Mouse (Mus musculus) stomach, embryonic 15.5 days (tissue): Measurements from ENCODE around the gene Lgals3bp. TPM values are rescaled to one million over a fixed set of nuclear protein-coding genes. Genes with fewer than 3 reads are reported as not detected.

ENCODE experiments used
- polyA plus RNA-seq: library from polyadenylated mRNA; unstranded; fragments of >200 nt; fragmentation: Nextera tagmentation; extraction: Ambion mirVana; gene quantifications from 2 replicates; pipeline ENCODE4 v1.2.1, GENCODE M21; 2015

Gene Lgals3bp
- polyA plus RNA-seq, 1 experiment from 2014 or later, result 67.4 TPM

Other genes starting within 250 kb of the Lgals3bp start
- gene Cyth1, start 153.5 kb downstream of the Lgals3bp start, polyA plus RNA-seq, result 13.8 and 13.9 TPM in 2 replicates
- gene Usp36, start 111.8 kb downstream of the Lgals3bp start, polyA plus RNA-seq, result 20.3 and 20.5 TPM in 2 replicates
- 0.36 and 0.42 TPM in 2 replicates for gene Cep295nl, start 59.6 kb downstream of the Lgals3bp start, polyA plus RNA-seq
- 78.8 and 83.0 TPM in 2 replicates for gene Timp2, start 46.4 kb downstream of the Lgals3bp start, polyA plus RNA-seq
- 30.7 and 32.1 TPM in 2 replicates for gene Cant1, start 17.0 kb upstream of the Lgals3bp start, polyA plus RNA-seq
- 6.8 and 8.3 TPM in 2 replicates for gene C1qtnf1, start 26.1 kb upstream of the Lgals3bp start, polyA plus RNA-seq
- gene Engase, start 74.7 kb upstream of the Lgals3bp start, polyA plus RNA-seq, result 10.1 and 11.5 TPM in 2 replicates